Mouse (Mus musculus) central nervous system, embryonic 18 days (tissue): ENCODE results near the gene Otp. TPM values are rescaled to one million over a fixed set of nuclear protein-coding genes. Genes with fewer than 3 reads are reported as not detected.

Experiments
- polyA plus RNA-seq: library from polyadenylated mRNA; depleted of rRNA; stranded (reverse); fragments of >200 nt; gene quantifications from 2 replicates; pipeline ENCODE4 v1.2.3, GENCODE M21; 2012; rRNA removed

The Otp gene
- polyA plus RNA-seq = 7.1 and 8.1 TPM in 2 replicates

GRCm38 (mm10) chr13:94875396-94875880, at the start of gene Otp:
Gene Otp, plus strand, starts transcription at chr13:94875602.

Other genes with a start within 250 kb of the Otp start
- gene Tbca, start 86.7 kb upstream of the Otp start, polyA plus RNA-seq = 520 and 578 TPM in 2 replicates
- gene Wdr41, start 100.7 kb downstream of the Otp start, polyA plus RNA-seq = 23.8 and 25.9 TPM in 2 replicates